Mouse (Mus musculus) hindbrain, embryonic 14.5 days (tissue): Measurements from ENCODE around the gene Lsamp. TPM values are rescaled to one million over a fixed set of nuclear protein-coding genes. Genes with fewer than 3 reads are reported as not detected.

ENCODE experiments used
- ATAC-seq: fragments of 200-750 bp; cut with Nextera tagmentation; 2 replicates; pipeline ENCODE4 v1.8.0; 2017; ENCODE audit warnings: moderate number of reproducible peaks, mild to moderate bottlenecking, moderate TSS enrichment, moderate library complexity; ENCODE audit not compliant: low FRiP score
- DNase-seq: peaks from one replicate; pipeline ENCODE4 v3.0.0-alpha.2; 2015; ENCODE audit warnings: low spot score
- H3K27ac ChIP-seq: fragments of 300-500 bp; sonication (generic); 2 replicates; pipeline ENCODE4 v1.5.1; 2014; ENCODE audit warnings: mild to moderate bottlenecking, moderate library complexity
- H3K27me3 ChIP-seq: fragments of 300-500 bp; sonication (generic); 2 replicates; pipeline ENCODE4 v1.6.1; 2014; ENCODE audit warnings: mild to moderate bottlenecking, low read length, mixed read lengths; ENCODE audit not compliant: control insufficient read depth, insufficient read depth
- H3K36me3 ChIP-seq: fragments of 300-500 bp; sonication (generic); replicated peaks from 2 replicates; pipeline ENCODE4 v1.6.1; 2014; ENCODE audit not compliant: control insufficient read depth, insufficient read depth
- H3K4me1 ChIP-seq: fragments of 300-500 bp; sonication (generic); replicated peaks from 2 replicates; pipeline ENCODE4 v1.6.1; 2014; ENCODE audit warnings: antibody characterized with exemption, low read length, mixed read lengths; ENCODE audit not compliant: control insufficient read depth, insufficient read depth
- H3K4me2 ChIP-seq: fragments of 300-500 bp; sonication (generic); replicated peaks from 2 replicates; pipeline ENCODE4 v1.6.1; 2014; ENCODE audit warnings: mild to moderate bottlenecking, moderate library complexity
- H3K4me3 ChIP-seq: fragments of 300-500 bp; sonication (generic); replicated peaks from 2 replicates; pipeline ENCODE4 v1.5.1; 2014; ENCODE audit warnings: mild to moderate bottlenecking, low read length
- H3K9ac ChIP-seq: fragments of 300-500 bp; sonication (generic); 2 replicates; pipeline ENCODE4 v1.6.1; 2014
- H3K9me3 ChIP-seq: fragments of 300-500 bp; sonication (generic); 2 replicates; pipeline ENCODE4 v1.6.1; 2016; ENCODE audit warnings: low read length; ENCODE audit not compliant: control insufficient read depth
- WGBS: fragments of 180-500 bp; shearing (Covaris S2); extraction: QIAGEN DNeasy Blood & Tissue Kit; methylation state at CpG from one replicate; pipeline ENCODE4 v1.1.7; 2014; 5-methylcytosine and 5-hydroxymethylcytosine counted together
- polyA plus RNA-seq: library from polyadenylated mRNA; unstranded; fragments of >200 nt; fragmentation: Nextera tagmentation; extraction: Ambion mirVana; gene quantifications from 2 replicates; pipeline ENCODE4 v1.2.1, GENCODE M21; 2014

Gene Lsamp
- polyA plus RNA-seq, 1 experiment from 2014 or later: 88.1 TPM

DNA sequence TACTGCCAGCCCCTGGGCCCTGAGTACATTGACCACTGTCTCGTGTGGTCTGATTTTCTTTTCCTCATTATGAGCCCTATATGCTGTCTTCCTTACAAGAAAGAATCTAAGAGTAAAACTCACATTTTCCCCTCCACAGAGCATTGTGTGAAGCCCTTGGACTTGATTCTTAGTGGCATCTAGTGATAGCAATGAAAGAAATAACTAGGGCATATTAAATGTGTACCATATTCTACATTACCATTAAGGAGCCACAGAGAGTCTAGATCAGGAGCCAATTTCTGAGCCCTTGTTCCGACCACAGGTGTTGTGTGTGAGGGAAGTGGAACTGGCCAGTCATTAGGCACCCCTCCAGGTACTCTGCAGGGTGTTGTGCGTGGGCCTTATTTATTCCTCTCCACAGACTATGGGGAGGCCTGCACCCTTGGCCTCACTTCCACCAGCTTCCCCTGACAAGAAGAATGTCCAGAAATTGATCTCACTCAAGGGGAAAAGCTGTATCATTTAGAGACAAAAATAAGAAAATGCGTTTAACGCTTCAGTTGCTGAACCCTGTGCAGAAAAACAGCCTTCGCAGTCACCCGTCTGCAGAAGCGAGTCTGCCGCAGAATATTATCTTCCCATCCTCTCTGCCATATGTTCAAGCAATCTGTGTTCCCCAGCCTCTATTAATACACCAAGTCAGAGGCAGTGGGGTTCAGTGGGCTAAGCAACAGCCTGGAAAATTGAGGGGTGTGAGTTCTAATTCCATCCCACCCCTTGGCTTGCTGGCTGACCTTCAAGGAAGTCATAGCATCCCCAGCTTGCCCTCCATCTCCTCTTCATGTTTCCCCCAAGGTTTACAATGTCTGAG is 2032.9 kb downstream of the Lsamp start:
- DNase-seq (no peak), ATAC-seq (no peak)
- H3K9me3 ChIP-seq: no peaks in the 10 kb centered on the region
- no peak overlapping the region for H3K4me3 ChIP-seq
- no peak overlapping the region for H3K27ac ChIP-seq
- WGBS: 79% methylated on average over 9 of the region's 9 CpGs
- no peak overlapping the region for H3K4me2 ChIP-seq
- H3K4me1 ChIP-seq: 0 out of 2 replicates have a peak, but pooled peaks cover 5% of the 10 kb centered on the region
- no peaks in the 10 kb centered on the region for H3K36me3 ChIP-seq
- H3K9ac ChIP-seq: no peak overlapping the region
- no peaks in the 10 kb centered on the region for H3K27me3 ChIP-seq

DNA sequence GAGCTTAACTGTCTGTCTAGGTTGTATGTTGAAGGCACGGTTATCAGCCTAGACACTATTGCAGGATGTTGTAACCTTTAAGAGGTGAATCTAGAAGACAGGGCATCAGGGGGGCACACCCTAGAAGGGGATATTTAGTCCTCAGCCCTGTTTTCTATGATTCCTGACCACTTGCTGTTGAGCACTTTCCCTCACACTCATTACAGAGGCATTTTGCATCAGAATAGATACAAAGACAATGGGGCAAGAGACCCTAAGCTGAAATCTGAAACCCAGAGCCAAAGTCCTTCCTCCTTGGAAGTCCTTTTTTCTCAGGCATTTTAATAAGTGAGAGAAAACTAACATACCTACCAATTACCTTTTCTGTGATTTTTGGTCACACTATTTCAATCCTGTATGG is 2038.4 kb downstream of the Lsamp start:
- 21% methylated on average over 1 of the region's 1 CpGs for WGBS
- DNase-seq: no peak
- Histone ChIP-seq H3K9ac (no peak overlapping the region), H3K4me2 (no peak overlapping the region), H3K27ac (no peak overlapping the region), H3K4me1 (no peaks in the 10 kb centered on the region), H3K27me3 (no peaks in the 10 kb centered on the region), H3K9me3 (no peaks in the 10 kb centered on the region), H3K4me3 (no peak overlapping the region), H3K36me3 (no peaks in the 10 kb centered on the region)
- no peak for ATAC-seq

DNA sequence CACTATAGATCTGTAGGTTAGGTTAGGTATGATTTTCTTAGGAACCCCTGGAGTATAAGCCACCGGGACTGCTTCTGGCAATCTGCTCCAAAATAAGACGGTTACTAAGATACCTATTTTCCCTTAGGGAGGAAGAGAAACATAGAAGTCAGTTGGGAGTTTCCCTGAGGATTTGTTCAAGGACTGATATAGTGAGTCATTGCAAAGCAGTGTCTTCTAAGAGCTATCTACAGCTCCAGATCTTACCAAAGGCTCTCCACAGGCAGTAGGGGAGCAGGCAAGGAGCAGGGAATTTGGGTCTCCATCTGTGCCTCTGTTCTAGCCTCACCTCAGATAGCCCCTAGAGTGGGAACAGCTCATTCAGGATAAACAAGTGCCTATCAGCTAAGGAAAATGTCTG is 2047.9 kb downstream of the Lsamp start:
- no peak for DNase-seq
- 87% methylated on average over 2 of the region's 2 CpGs for WGBS
- Histone ChIP-seq H3K4me1 (no peaks in the 10 kb centered on the region), H3K9ac (no peak overlapping the region), H3K4me3 (no peak overlapping the region), H3K9me3 (no peaks in the 10 kb centered on the region), H3K27me3 (no peaks in the 10 kb centered on the region), H3K36me3 (no peaks in the 10 kb centered on the region), H3K4me2 (no peak overlapping the region), H3K27ac (no peak overlapping the region)
- ATAC-seq: no peak

DNA sequence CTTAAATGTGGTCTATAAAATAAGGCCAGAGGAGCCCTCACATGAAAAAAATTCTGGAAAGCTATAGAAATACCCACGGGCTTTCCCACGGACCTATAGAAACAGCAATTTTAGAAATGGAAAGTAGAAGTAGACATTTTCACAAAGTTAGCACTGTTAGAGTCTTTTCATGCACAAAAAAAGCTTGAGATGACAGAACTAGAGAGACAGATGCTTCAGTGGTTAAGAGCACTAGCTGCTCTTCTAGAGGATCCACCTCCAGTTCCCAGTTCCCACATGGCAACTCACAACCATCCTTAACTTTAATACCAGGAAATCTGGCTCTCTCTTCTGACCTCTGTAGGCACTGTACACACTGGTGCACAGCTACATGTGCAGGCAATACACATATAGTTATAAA is 2049.3 kb downstream of the Lsamp start:
- no peak overlapping the region for H3K4me3 ChIP-seq
- no peaks in the 10 kb centered on the region for H3K4me1 ChIP-seq
- H3K9ac ChIP-seq: no peak overlapping the region
- no peak overlapping the region for H3K4me2 ChIP-seq
- H3K27me3 ChIP-seq: no peaks in the 10 kb centered on the region
- DNase-seq (no peak), ATAC-seq (no peak)
- H3K27ac ChIP-seq: no peak overlapping the region
- H3K36me3 ChIP-seq: no peaks in the 10 kb centered on the region
- WGBS: 89% methylated on average over 2 of the region's 2 CpGs
- no peaks in the 10 kb centered on the region for H3K9me3 ChIP-seq

DNA sequence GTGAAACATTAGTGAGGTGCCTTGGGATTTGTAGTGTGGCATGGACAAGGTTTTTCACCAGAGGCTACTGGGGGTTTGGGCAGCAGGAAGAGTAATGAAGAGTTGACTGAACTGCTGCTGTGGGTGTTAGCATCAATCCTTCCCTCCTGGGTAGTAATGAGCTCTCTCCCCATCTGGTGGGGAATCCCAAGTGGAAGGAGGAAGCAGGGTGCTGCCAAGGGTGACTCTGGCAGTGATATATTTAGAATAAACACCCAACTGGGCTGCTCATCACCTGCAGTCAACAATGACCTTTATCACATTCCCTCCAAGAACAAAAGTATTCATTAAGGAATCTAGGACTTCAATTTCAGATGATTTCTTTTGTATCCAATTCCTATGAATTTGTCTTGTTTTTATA is 2064.0 kb downstream of the Lsamp start:
- ATAC-seq: no peak
- no peak overlapping the region for H3K4me2 ChIP-seq
- DNase-seq: no peak
- no peak overlapping the region for H3K4me3 ChIP-seq
- H3K36me3 ChIP-seq: no peaks in the 10 kb centered on the region
- no peaks in the 10 kb centered on the region for H3K9me3 ChIP-seq
- H3K27ac ChIP-seq: no peak overlapping the region
- H3K9ac ChIP-seq: no peak overlapping the region
- no peaks in the 10 kb centered on the region for H3K27me3 ChIP-seq
- no peaks in the 10 kb centered on the region for H3K4me1 ChIP-seq

DNA sequence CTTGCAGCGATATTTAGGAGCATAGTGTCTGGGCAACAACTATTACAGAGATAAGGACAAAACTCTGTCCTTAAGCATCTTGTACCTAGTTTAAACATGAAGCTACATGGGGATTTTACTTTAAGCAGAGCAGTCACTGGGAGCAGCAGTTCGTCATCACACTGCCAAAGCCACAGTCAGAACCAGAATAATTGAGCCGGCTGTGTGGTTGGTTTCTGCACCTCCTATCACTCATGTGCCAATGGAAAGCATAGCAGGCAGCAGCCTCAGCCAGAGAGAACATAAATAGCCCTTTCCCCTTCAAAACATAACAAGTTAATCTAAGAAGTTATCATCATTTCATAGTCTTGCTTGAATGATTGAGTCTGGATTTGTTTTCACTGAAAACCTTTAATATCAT is 2075.8 kb downstream of the Lsamp start:
- Histone ChIP-seq H3K4me3 (no peak overlapping the region), H3K27ac (no peak overlapping the region), H3K4me1 (no peaks in the 10 kb centered on the region), H3K9ac (no peak overlapping the region), H3K36me3 (no peaks in the 10 kb centered on the region), H3K27me3 (no peaks in the 10 kb centered on the region), H3K9me3 (no peaks in the 10 kb centered on the region), H3K4me2 (no peak overlapping the region)
- WGBS: 64% methylated on average over 3 of the region's 3 CpGs
- DNase-seq (no peak), ATAC-seq (no peak)

DNA sequence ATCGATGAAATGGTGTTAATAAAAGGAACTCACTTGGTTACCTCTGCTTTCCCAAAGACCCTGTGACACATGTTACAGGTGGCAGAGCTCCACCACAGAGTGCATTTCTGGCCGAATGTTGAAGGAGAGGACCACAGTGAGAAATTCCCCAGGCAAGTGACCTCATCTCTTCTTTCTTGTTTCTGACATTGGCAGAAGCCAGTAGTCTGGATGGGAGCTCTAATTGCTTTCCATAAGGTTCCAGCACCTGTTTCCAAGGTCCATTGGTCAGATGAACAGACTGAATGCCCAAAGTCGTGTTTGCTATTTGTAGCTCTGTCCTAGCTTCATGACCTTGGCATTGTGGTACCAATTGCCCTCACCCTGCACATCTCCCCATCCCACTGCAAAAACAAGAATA is 2090.2 kb downstream of the Lsamp start:
- H3K9ac ChIP-seq: no peak overlapping the region
- H3K27ac ChIP-seq: no peak overlapping the region
- DNase-seq: no peak
- no peaks in the 10 kb centered on the region for H3K9me3 ChIP-seq
- WGBS: 89% methylated on average over 3 of the region's 3 CpGs
- no peak overlapping the region for H3K4me3 ChIP-seq
- H3K27me3 ChIP-seq: no peaks in the 10 kb centered on the region
- H3K36me3 ChIP-seq: no peaks in the 10 kb centered on the region
- H3K4me2 ChIP-seq: no peak overlapping the region
- no peaks in the 10 kb centered on the region for H3K4me1 ChIP-seq
- ATAC-seq: no peak

DNA sequence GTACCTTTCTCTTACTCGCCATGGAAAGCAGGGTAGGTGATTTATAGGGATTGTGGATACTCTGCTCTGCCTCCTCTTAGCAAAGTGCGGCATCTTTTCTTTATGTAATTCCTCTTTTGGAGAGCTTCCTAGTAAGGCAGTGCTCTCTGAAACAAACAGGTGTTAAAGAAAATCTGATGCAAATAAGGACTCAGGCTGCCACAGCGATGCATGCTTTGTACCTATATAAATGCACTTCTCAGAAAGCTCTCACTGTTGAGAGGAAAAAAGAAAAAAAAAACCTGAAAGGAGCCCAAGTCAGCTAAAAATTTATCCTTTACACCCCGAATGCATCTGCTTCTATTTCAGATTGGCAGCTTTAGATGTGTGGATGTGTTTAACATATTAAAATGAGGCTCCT is 2095.4 kb downstream of the Lsamp start:
- H3K4me2 ChIP-seq: no peak overlapping the region
- no peaks in the 10 kb centered on the region for H3K9me3 ChIP-seq
- H3K27ac ChIP-seq: no peak overlapping the region
- H3K36me3 ChIP-seq: no peaks in the 10 kb centered on the region
- no peak for DNase-seq
- ATAC-seq: no peak
- no peak overlapping the region for H3K4me3 ChIP-seq
- H3K27me3 ChIP-seq: no peaks in the 10 kb centered on the region
- H3K9ac ChIP-seq: no peak overlapping the region
- H3K4me1 ChIP-seq: no peaks in the 10 kb centered on the region
- WGBS: 82% methylated on average over 4 of the region's 4 CpGs

DNA sequence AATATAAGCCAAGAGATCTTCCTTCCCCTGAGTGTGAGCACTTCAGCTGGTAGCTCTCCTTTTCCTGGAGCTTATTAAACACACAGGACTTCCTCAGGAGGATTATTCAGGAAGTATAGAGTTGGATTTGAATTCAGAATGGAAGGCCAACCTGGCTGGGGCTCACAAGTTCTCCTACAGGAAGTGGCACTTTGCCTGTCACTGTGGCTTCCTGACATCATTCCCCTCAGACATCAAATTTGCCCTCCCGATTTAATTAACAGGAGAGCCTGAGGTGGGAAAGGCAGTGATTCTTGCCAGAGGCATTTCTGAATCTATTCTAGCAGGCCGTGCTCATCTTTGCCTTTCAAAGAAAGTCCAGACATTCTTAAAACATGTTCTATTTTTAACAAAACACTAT is 2097.4 kb downstream of the Lsamp start:
- no peaks in the 10 kb centered on the region for H3K27me3 ChIP-seq
- H3K4me1 ChIP-seq: no peaks in the 10 kb centered on the region
- no peak overlapping the region for H3K4me3 ChIP-seq
- H3K27ac ChIP-seq: no peak overlapping the region
- no peaks in the 10 kb centered on the region for H3K36me3 ChIP-seq
- WGBS: 78% methylated on average over 2 of the region's 2 CpGs
- H3K9me3 ChIP-seq: no peaks in the 10 kb centered on the region
- no peak for ATAC-seq
- H3K4me2 ChIP-seq: no peak overlapping the region
- DNase-seq: no peak
- H3K9ac ChIP-seq: no peak overlapping the region

DNA sequence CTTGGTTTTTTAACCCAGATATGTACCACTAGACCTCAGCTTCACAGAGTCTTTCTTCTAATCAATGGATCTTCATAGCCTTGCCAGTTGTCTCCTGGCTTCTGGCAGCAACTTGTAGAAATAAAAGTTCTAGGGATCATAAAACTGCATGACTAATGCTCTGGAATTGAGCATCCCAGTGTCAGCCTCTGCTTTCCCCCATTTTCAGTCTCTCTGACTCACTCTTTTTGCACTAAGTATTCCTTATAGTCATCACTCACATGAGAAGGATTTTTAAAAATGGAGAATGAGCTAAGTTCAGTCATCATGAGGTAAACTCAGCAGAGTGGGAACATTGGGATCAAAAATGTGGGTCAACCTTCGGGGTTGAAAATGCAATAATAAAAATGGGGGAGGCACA is 2113.3 kb downstream of the Lsamp start:
- no peak for ATAC-seq
- Histone ChIP-seq H3K9ac (no peak overlapping the region), H3K4me2 (no peak overlapping the region), H3K27me3 (no peaks in the 10 kb centered on the region), H3K4me3 (no peak overlapping the region), H3K4me1 (no peaks in the 10 kb centered on the region), H3K36me3 (no peaks in the 10 kb centered on the region), H3K9me3 (no peaks in the 10 kb centered on the region), H3K27ac (no peak overlapping the region)
- WGBS: 91% methylated on average over 1 of the region's 1 CpGs
- DNase-seq: no peak
